Mouse (Mus musculus): Measurements from ENCODE around the gene Prdm16. TPM values are rescaled to one million over a fixed set of nuclear protein-coding genes. Genes with fewer than 3 reads are reported as not detected.

The Prdm16 gene
- polyA plus RNA-seq, 1 experiment from 2014 or later, result 39.0 TPM

DNA sequence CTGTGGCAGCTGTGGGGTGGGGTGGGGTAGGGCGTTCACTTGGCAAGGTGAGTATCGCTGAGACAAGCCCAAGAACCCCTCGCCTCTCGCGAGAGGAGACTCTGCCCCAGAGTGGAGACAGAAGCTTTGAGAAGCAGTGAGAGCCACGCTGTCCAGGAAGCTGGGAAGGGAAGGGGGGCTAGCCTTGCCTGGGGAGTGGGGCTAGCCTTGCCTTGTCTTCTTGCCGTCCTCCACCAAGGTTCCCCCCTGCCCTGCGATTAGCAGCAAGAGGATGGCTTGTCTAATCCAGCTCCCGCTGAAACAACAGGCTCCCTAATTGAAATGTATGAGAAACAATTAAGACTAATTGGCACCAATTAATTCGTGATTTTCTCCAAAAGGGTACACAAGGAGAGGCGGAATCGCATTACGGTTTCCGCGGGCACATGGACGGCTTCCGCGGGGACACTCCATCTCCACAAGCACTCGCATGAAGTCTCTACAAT is 227.4 kb downstream of the Prdm16 start:
- Histone ChIP-seq H3K4me3 (no peak overlapping the region), H3K9ac (no peak overlapping the region), H3K4me1 (peaks cover 65% of the 10 kb centered on the region), H3K9me3 (no peaks in the 10 kb centered on the region), H3K27ac (peak overlapping the region; percentile 41), H3K4me2 (peak overlapping the region; percentile 28), H3K36me3 (no peaks in the 10 kb centered on the region), H3K27me3 (peaks cover 63% of the 10 kb centered on the region)
- WGBS, result 17% methylated on average over 19 of the region's 19 CpGs
- peak; percentile 52; the same call in 1 of the 2 replicates for ATAC-seq (ENCODE audit: insufficient number of reproducible peaks, insufficient read depth, low FRiP score, low TSS enrichment, low read depth)

DNA sequence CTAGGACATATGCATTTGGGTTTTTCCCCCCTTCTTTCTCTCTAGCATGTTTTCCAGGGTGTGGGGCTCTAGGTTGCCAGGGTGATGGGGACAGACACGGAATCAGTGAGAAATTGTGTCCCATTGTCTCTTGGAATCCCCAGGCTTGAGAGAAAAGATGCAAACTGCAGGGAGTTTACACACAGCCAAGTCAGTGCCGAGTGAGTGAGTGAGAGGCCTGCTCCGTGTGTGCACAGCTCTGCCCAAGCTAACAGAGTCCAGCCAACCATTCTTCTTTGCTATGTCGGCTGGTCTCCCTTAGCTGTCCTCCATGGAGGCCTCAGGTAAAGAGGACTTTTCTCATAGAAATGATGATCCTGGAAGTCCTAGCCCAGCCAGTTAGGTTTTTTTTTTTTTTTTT is 233.7 kb downstream of the Prdm16 start:
- H3K27me3 ChIP-seq, result peaks cover 9% of the 10 kb centered on the region
- peaks cover 52% of the 10 kb centered on the region for H3K4me1 ChIP-seq
- no peak overlapping the region for H3K4me3 ChIP-seq
- WGBS, result 51% methylated on average over 4 of the region's 4 CpGs
- H3K36me3 ChIP-seq, result no peaks in the 10 kb centered on the region
- H3K9ac ChIP-seq, result no peak overlapping the region
- H3K27ac ChIP-seq, result no peak overlapping the region
- no peak for ATAC-seq (ENCODE audit: insufficient number of reproducible peaks, insufficient read depth, low FRiP score, low TSS enrichment, low read depth)
- H3K4me2 ChIP-seq, result no peak overlapping the region
- no peaks in the 10 kb centered on the region for H3K9me3 ChIP-seq

DNA sequence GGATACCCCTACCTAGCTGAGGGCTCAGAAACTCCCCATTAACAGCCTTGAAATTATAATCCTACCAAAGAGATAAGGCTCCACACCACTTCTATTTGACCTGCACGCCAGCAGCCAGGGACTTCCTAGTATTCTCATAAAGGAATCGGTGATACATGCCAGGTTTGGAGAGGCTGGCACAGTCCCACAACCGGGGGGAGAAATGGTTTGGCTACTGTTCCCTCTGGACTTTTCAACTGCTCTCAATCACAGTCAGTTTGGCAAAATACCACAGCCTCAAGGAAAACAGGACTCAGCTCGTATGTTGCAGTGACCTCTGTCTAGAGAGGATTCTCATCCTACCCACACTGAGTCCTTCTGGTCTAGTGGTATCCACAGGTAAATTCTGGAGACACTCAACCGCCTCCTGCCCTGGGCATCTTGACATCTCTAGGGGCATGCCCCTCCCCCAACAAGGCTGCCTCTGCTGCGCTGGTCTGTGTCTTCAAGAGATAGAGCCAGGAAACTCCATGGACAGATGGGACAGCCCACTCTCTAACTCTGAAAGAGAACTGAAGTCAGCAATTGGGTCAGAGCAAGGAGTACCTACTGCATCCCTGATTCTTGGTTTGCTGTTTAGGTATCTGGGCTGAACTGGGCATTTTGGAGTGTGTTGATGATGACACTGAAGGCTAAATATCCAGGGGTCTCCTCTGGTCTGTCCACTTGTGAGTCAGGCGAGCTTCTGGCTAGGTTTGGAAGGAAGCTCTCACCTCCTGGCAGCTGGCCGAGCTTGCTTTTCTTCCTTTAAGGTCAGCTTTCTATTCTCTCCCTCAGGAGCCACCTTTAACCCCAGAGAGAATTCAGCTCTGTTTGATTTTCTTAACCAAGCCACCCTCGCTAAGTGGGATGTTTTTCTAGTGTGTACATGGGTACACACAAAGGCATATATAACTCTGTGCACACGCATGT is 234.4 kb downstream of the Prdm16 start:
- Histone ChIP-seq H3K27ac (no peak overlapping the region), H3K4me3 (no peak overlapping the region), H3K27me3 (peaks cover 2% of the 10 kb centered on the region), H3K4me2 (no peak overlapping the region), H3K36me3 (no peaks in the 10 kb centered on the region), H3K4me1 (peaks cover 47% of the 10 kb centered on the region), H3K9me3 (no peaks in the 10 kb centered on the region), H3K9ac (no peak overlapping the region)
- no peak for ATAC-seq (ENCODE audit: insufficient number of reproducible peaks, insufficient read depth, low FRiP score, low TSS enrichment, low read depth)
- 61% methylated on average over 10 of the region's 10 CpGs for WGBS

- H3K9me3 ChIP-seq, result no peaks in the 10 kb centered on the region
- no peak for ATAC-seq (ENCODE audit: insufficient number of reproducible peaks, insufficient read depth, low FRiP score, low TSS enrichment, low read depth)
- 0 out of 2 replicates have a peak overlapping the region, but pooled peaks have one; percentile 7 for H3K9ac ChIP-seq
- WGBS, result 58% methylated on average over 5 of the region's 5 CpGs
- peak overlapping the region; percentile 23; the same call in 1 of the 2 replicates for H3K27ac ChIP-seq
- no peaks in the 10 kb centered on the region; the same call in 1 of the 2 replicates for H3K27me3 ChIP-seq
- no peak overlapping the region for H3K4me3 ChIP-seq
- H3K36me3 ChIP-seq, result no peaks in the 10 kb centered on the region
- peaks cover 48% of the 10 kb centered on the region for H3K4me1 ChIP-seq
- H3K4me2 ChIP-seq, result no peak overlapping the region
Observed at GRCm38 (mm10) chr4:154401379-154401778, 235.3 kb downstream of the Prdm16 start.

DNA sequence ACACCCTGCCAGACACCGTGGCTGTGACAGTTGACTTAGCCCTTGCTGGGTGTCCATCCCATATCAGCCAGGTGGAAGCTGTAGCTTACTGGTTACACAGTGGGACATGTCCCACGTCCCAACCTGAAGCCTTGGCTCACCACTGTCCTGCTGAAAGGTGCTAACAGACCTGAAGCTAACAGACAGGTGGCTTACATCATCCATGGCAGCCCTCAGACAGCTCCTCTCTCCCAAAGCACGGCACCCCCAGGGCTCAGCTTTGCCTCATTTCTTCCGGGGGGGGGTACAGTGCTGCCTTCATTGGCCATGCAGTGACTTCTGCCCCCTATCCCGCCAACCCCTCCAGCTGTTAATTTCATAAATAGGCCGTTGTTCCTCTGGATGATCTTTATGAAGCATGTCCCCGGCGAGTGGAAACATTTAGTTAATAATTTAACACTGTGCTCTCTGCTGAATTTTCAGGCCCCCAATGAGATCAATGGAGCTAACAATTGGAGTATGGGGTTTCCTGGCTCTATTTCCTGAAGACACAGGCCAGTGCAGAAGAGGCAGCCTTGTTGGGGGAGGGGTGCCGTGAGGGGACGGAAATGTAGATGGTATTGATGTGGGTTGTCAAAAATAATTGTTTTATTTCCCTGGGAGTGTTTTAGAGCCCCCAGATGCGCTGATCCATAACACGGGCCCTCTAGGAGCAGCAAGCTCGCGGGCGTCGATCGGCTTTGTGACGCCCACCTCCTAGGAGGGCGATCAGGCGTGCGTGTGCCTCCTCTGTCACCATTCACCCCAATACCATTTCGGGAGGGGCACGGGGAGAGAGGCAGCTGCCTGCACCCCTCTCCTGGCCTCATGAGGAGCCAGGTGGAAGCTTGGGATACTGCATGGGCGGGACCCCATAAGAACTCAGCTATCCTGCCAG is 236.2 kb downstream of the Prdm16 start:
- Histone ChIP-seq H3K4me3 (no peak overlapping the region), H3K4me2 (no peak overlapping the region), H3K27me3 (no peaks in the 10 kb centered on the region; the same call in 1 of the 2 replicates), H3K9me3 (no peaks in the 10 kb centered on the region), H3K27ac (0 out of 2 replicates have a peak overlapping the region, but pooled peaks have one; percentile 23), H3K9ac (no peak overlapping the region), H3K4me1 (peaks cover 48% of the 10 kb centered on the region), H3K36me3 (no peaks in the 10 kb centered on the region)
- no peak for ATAC-seq (ENCODE audit: insufficient number of reproducible peaks, insufficient read depth, low FRiP score, low TSS enrichment, low read depth)
- 75% methylated on average over 24 of the region's 24 CpGs for WGBS

DNA sequence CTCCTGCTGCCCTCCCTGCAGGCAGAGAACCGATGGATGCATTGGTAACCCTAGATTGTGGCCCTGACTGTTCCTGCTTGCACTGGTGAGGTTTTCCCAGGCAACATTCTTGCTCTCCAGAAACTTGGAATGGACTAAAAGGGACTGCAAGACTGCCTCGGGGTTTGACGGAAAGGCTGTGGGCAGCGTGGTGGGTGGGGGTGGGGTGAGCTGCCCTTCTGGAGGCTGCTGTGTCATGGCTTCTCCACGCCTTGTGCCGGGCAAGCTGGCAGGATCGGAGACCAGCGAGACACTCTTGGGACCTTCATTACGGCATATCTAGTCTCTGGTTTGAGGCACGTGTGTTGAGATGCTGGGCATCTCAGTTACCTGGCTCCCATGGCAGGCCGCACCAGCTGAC is 237.0 kb downstream of the Prdm16 start:
- Histone ChIP-seq H3K4me2 (no peak overlapping the region), H3K4me1 (peaks cover 49% of the 10 kb centered on the region), H3K27ac (no peak overlapping the region)

DNA sequence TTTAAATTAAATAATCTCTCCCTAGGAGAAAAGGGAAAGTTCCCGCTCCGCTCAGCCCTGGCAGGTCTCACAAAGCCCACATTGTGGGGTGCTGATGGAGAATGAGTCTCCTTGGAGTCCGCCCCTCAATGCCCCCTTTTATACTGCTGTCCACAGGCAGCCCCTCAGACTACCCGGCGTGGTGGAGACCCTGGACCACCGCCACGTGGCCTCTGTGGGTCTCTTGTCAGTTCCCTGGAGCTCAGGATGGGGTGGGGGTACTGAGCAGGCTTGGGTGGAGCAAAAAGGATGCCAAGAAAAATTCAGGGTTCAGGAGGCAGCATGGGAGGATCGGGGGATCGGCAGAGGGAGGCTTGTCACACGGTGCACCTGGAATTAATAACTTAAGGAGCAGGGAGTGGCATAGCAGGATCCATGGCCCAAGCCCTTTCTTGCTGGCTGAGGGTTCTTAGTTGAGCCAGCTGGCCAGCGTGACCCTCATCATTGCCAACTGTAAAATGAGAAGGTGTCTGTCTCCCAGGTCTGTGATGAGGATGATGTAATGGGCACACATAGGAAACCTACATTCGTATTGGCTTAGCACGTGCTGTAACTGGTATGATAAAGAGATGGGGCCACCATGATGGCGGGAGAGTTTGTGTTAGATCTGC is 239.9 kb downstream of the Prdm16 start:
- WGBS, result 58% methylated on average over 14 of the region's 14 CpGs
- Histone ChIP-seq H3K36me3 (no peaks in the 10 kb centered on the region), H3K27me3 (no peaks in the 10 kb centered on the region), H3K9ac (no peak overlapping the region), H3K4me2 (no peak overlapping the region), H3K27ac (peak overlapping the region; percentile 33), H3K9me3 (no peaks in the 10 kb centered on the region), H3K4me1 (peaks cover 61% of the 10 kb centered on the region), H3K4me3 (no peak overlapping the region)
- peak; percentile 71 for ATAC-seq (ENCODE audit: insufficient number of reproducible peaks, insufficient read depth, low FRiP score, low TSS enrichment, low read depth)

More for the DNA sequence above, 237.0 kb downstream of the Prdm16 start:
- ATAC-seq (ENCODE audit: insufficient number of reproducible peaks, insufficient read depth, low FRiP score, low TSS enrichment, low read depth), result no peak
- H3K27me3 ChIP-seq, result no peaks in the 10 kb centered on the region; the same call in 1 of the 2 replicates
- no peaks in the 10 kb centered on the region for H3K36me3 ChIP-seq
- no peak overlapping the region for H3K9ac ChIP-seq
- H3K4me3 ChIP-seq, result no peak overlapping the region
- no peaks in the 10 kb centered on the region for H3K9me3 ChIP-seq
- 82% methylated on average over 11 of the region's 11 CpGs for WGBS

- no peak overlapping the region for H3K4me3 ChIP-seq
- H3K4me1 ChIP-seq, result peaks cover 59% of the 10 kb centered on the region
- H3K9me3 ChIP-seq, result no peaks in the 10 kb centered on the region
- no peaks in the 10 kb centered on the region for H3K36me3 ChIP-seq
- 62% methylated on average over 7 of the region's 7 CpGs for WGBS
- H3K27me3 ChIP-seq, result no peaks in the 10 kb centered on the region
- no peak overlapping the region for H3K4me2 ChIP-seq
- no peak overlapping the region for H3K27ac ChIP-seq
- no peak for ATAC-seq (ENCODE audit: insufficient number of reproducible peaks, insufficient read depth, low FRiP score, low TSS enrichment, low read depth)
- no peak overlapping the region for H3K9ac ChIP-seq
Observed at GRCm38 (mm10) chr4:154394123-154394722, 242.4 kb downstream of the Prdm16 start.

DNA sequence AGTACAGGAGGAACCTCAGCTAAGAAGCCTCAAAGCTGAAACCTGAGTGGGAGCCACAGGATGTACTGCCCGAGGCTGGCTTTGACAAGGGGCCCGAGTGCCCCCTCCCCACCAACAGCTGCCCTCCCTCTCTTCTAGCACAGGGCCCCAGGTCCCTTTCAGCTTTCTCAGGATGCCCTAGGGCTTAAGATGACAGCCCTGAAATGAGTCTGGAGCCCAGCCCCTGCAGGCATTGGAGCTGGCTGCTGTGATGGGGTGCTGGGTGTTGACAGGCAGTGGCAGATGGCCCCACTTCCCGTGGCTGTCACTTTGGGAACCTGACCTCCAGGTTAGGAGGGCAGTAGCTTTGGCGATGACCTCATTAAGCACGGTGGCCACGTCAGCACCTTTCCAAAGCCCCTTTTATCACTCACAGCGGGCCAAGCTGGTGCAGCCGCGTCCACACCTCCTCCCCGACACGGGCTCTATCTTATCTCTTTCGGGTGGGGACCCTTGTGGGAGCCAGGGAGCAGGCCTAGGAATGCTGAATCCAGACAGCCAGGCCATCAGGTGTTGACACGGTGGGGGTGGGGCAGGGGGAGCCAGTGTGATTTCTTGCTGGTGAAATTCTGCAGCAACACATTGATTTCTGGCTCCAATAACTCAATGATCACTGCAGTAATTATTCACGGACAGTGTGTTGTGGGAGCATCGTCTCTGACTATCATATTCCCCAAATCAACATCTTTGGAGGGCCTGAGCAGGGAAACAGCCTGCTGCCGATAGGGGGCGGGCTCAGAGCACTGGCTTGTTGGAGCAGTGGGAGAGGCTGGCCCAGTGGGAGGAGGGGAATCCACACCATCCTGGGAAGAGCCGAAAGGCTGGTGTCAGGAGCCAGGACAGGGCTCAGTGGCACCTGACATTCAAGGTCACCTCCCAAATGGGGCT is 243.2 kb downstream of the Prdm16 start:
- H3K4me1 ChIP-seq, result peaks cover 62% of the 10 kb centered on the region
- 23% methylated on average over 18 of the region's 18 CpGs for WGBS
- no peak for ATAC-seq (ENCODE audit: insufficient number of reproducible peaks, insufficient read depth, low FRiP score, low TSS enrichment, low read depth)

GRCm38 (mm10) chr4:154392641-154393040 is 244.0 kb downstream of the Prdm16 start:
- ATAC-seq (ENCODE audit: insufficient number of reproducible peaks, insufficient read depth, low FRiP score, low TSS enrichment, low read depth), result no peak
- Histone ChIP-seq H3K9ac (no peak overlapping the region), H3K9me3 (no peaks in the 10 kb centered on the region), H3K4me1 (peaks cover 66% of the 10 kb centered on the region), H3K4me2 (no peak overlapping the region), H3K27me3 (no peaks in the 10 kb centered on the region), H3K36me3 (no peaks in the 10 kb centered on the region), H3K27ac (peak overlapping the region; percentile 48), H3K4me3 (no peak overlapping the region)
- WGBS, result 68% methylated on average over 1 of the region's 1 CpGs

More for the DNA sequence above, 243.2 kb downstream of the Prdm16 start:
- Histone ChIP-seq H3K9me3 (no peaks in the 10 kb centered on the region), H3K4me2 (no peak overlapping the region), H3K27me3 (no peaks in the 10 kb centered on the region), H3K4me3 (no peak overlapping the region), H3K9ac (no peak overlapping the region), H3K27ac (peak overlapping the region; percentile 48), H3K36me3 (no peaks in the 10 kb centered on the region)
